Mouse (Mus musculus) thymus, postnatal 10 days (tissue): ENCODE results near the gene Rnf207.

Experiments used
- DNase-seq, 2 experiments: peaks; one replicate each; pipeline ENCODE4 v3.0.0; 2021; ENCODE audit warnings: low spot score in 2 of 2

Rnf207 gene

DNA sequence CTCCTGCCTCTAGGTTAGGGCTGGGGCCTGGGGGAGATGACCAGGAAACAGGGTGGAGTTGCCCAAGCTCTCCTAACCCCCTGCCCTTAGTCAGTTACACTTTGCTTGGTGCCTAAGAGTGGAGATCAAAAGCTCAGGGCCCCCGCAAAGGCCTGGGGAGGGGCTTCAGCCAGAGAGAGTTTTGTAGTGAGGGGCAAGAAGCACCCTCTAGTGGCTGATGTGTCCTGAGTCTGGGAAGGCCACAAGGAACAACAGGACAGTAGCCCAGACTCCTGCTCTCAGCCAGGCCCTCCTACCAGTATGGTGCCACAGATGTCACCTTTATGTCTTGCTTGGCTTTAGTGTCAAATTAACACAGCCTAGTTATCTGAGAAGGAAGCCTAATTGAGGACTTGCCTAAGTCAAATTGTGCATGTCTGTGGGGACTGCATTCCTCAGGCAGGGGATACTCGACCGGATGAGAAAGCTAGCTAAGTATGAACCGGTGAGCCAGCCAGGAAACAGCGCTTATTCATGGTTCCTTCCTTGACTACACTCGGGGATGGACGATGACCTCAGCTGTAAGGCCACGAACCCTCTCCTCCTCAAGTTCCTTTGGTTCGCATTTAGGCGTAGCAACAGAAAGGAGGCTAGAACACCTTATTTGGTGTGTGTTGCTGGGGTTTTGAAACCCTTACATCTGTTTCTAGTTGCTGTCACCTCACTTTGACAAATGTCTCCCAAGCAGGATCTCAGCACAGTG lies 24.4 kb downstream of the Rnf207 start:
- no peak for DNase-seq

- DNase-seq: no peak
Observed at GRCm38 (mm10) chr4:152292102-152292765, 26.6 kb downstream of the Rnf207 start.

DNA sequence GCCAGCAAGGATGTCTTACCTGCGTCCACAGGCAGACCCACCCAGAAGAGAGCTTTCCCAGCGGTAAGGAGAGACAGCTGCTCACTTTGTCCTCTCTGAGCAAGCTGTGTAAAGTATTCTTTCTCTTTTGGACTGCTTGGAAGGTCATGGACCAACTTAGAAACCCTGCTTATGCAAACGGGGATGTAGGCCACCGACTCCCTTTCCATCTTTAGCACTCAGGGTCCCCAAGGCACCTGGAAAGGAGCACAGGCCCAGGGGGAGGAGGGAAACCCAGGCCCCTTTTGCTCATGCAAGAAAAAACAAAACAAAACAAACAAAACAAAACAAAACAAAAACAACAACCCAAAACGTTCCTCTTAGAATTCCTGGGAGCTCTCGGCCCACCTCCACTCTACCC lies 27.2 kb downstream of the Rnf207 start, which contains the start of gene Hes3:
TSS of gene Hes3 (minus strand) at position 101 of the 400 bp plus-strand sequence.
- DNase-seq: no peak

- DNase-seq: no peak
Observed at GRCm38 (mm10) chr4:152290991-152291390, 27.8 kb downstream of the Rnf207 start.

GRCm38 (mm10) chr4:152290385-152290784 lies 28.4 kb downstream of the Rnf207 start:
- DNase-seq: no peak

DNA sequence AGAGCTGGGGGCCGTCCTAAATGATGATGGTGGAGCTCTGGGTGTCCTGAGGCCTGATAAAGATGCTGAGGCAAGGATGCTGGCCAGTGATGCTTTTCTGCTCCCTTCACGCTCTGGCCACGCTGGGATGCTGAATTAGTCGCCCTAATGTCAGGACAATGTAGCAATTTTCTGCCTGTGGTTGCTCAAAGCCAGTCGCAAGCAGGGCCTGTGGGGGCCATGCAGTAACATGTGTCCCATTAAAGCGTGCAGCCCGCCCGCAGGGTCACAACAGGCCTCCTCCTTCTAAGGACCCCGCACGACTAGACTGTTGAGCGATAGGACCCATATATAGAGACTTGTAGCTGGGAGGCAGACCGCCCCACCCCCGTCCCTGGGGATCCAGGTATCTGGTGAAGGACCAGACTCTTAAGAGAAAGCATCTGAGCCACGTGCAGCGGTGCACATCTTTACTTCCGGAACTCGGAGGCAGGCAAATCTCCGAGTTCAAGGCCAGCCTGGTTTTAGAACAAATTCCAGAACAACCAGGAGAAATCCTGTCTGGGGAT lies 30.3 kb downstream of the Rnf207 start:
- DNase-seq: no peak

DNA sequence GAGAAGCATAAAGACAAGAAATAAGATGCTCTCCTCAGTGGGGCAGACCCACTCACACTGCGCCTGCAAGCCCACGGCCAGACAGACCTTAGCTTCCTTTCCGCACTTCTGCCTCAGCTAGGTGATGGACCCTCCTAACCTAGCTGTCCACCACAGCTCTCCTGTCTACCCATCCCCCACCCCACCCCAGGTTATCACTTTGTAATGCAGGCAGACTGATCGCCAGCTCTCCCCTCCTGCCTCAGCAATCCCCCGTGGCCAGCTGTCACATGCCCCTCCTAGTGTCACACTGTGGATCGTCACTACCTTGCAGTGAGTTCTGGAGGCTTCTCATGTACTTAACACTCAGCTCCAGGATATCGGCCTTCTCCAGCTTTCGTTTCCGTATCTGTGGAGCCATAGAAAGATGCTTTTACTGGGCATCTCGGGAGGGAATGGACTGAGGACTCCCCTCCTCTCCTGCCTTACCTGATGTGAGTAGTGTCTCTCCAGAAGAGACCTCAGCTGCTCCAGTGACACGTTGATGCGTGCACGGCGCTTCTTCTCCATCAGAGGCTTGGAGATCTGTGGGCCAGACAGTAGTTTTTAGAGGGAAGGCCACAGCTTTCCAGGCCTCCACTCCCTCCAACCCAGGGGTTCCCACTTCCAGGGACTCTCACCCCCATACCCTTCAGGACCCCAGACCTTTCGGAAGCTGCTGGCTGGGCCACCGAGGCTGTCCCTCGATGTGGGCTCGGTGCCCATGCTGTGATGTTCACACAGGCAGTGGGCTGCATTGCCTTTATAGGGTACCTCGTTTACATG lies 31.3 kb downstream of the Rnf207 start:
- DNase-seq: no peak

DNA sequence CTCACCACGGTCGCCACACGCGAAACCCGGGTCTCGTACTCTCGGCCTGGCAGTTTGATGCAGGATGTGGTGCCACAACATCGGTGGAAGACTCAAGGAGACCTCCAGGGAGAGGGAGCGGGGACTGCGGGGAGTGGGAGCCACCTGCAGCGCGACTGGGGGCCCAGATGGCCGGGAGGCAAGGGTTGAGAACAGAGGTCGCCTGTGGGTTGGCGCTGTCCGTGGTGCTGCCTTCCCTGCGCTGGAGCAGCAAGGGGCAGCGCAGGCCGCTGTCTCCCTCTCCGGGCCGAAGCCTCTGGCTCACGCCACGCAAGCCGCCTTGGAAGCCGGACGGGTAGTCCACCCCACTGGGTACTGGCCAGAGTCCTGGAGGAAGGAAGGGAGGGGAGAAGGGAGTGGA lies 31.9 kb downstream of the Rnf207 start:
- DNase-seq: peak; percentile 25 to 69

GRCm38 (mm10) chr4:152286183-152286582 lies 32.6 kb downstream of the Rnf207 start:
- DNase-seq: no peak

DNA sequence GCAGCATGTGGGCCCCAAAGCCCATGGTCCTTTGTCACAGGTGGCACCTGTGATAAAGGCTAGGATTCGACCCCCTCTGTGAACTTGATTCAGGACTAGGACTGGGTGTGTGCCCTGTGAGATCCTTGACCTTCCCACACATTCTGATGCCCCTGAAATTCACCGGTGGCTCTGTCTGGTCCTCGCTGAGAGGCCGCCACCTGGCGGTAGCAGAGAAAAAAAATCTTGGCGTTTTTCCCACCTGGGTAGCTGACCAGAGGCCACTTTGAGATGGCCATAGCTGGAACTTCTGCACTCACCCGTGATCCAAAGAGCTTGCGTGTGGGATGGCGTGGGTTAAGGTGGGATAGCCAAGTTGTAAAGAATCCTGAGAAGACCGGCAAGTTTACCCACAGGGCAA lies 33.3 kb downstream of the Rnf207 start:
- DNase-seq: peak in 1 of 2 experiments; percentile 37

DNA sequence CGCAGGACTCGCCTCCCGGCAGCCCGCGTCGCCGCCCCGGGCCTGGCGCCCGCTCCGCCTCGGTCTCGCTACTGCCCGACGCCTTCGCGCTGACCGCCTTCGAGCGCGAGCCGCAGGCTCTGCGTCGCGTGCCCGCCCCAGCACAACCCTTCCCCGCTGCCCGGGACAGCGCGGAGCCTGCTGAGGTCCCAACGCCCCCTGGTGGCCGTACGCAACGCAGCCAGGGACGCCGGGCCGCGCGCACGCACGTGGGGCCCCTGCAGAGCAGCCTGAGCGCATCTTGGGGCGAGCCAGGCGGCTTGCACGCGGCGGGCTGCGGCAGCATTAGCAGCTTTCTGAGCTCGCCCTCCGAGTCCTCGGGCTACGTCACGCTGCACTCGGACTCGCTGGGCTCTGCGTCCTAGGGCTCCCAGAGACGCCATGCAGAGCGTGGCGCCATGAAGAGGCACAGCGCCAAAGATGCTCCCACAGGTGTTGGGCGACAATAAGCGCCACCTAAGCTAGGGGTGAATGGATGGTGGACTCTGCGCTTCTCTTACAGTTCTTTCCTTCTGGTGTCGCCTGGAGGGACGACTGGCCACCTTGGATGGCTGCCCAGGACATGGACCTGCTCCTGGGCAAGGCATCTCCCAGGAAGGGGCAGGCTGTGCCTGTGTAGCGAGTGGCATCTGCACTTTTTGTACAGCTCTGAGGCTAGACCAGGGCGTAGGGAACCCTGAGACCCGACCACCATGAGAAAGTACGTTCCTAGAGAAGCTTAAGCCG lies 35.4 kb downstream of the Rnf207 start:
- DNase-seq: peak; percentile 73 to 87

- DNase-seq: no peak
Observed at GRCm38 (mm10) chr4:152282721-152283120, 36.1 kb downstream of the Rnf207 start.

- DNase-seq: no peak
Observed at GRCm38 (mm10) chr4:152281601-152282000, 37.2 kb downstream of the Rnf207 start.

- DNase-seq: no peak
Observed at GRCm38 (mm10) chr4:152278986-152279385, 39.8 kb downstream of the Rnf207 start.

- no peak for DNase-seq
Observed at GRCm38 (mm10) chr4:152277916-152278315, 40.9 kb downstream of the Rnf207 start.

GRCm38 (mm10) chr4:152276389-152277347 lies 42.1 kb downstream of the Rnf207 start:
- no peak for DNase-seq

DNA sequence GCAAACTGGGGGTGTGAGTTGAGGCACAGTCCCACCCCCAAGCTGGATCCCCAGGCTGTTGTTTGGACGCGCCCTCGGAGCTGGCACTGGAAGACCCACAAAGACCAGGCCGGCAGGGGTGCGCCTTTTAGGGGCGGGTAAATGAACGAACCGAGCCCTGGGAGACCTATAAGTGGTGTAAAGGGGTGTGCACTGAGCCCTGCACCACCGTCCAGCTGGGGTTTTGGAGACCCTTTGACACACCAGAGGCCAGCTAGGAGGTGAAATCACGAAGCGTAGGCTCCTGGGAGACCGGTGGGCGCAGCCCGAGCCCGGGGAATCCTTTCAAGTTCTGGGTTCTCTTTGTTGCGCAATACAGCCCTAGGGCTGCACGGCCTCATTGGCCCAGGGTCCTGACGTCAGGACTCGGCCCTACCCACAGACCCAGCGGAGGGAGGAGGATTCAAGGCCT lies 44.1 kb downstream of the Rnf207 start:
- DNase-seq: no peak

- no peak for DNase-seq
Observed at GRCm38 (mm10) chr4:152273621-152274236, 45.1 kb downstream of the Rnf207 start, which contains the start of gene Gpr153. TSS of gene Gpr153 (plus strand) at chr4:152274232.

DNA sequence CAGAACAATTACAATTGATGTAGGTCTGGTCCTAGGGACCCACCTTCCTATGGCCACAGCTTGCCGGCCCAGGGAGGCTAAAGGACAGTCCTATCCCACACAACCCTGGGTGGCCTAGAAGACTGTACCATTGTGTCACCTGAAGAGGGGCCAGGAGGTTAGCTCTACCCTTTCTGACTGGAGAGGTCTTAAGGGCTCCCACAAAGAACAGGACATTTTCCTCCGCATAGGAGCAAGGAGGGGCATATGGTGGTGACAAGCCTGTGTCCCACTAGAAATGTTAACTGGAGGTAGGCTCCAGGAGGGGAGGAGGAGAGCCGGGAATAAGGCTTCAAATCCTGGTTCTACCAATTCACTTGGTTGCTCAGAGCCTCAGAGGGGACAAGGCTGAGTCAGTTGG lies 45.6 kb downstream of the Rnf207 start:
- no peak for DNase-seq
